Mouse (Mus musculus): ENCODE data around the gene Usp19. TPM values are rescaled to one million over a fixed set of nuclear protein-coding genes. Genes with fewer than 3 reads are reported as not detected.

The Usp19 gene
- polyA plus RNA-seq (2015; fragmentation: Nextera tagmentation; extraction: Ambion mirVana): 87.1 and 94.3 TPM in 2 replicates

DNA sequence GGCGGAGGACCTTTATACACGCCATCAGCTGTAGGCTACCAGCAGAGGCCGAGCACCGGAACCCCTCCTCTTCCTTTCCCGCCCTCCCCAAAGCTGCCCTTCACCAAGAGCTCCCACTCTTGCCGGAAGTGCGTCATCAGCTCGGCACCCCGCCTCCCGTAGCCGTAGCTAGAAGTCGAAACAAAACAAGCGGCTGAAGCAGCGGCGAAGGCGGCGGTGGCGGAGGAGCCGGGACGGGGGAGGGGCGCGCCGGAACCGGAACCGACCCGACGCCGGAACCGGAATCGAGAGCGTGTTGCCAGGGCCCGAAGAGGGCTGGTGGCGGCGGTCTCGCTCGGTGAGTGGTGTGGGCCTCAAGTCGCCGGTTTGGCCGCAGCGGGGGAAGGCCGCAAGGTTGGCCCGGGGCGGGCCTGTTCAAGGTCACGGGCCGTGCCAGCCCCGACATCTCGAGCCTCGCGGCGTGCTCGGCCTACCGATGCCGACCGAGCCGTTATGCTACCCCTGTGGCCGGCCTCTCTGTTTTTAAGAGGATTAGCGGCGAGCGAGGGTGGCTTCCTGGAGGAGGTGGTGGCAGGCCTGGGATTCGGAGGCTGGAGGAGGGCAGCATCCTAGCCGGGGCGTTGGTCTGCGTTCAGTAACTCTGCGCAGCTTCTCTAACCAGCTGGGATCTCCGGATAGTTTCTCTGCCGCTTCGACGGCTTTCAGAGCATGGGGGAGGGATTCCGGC is at the start of gene Usp19:
Gene Usp19, plus strand, starts transcription at position 44 of the 727 bp plus-strand sequence.
- no peaks in the 10 kb centered on the region for H3K27me3 ChIP-seq (replicated peaks)
- ATAC-seq (replicated peaks): peak; percentile 95
- no peaks in the 10 kb centered on the region for H3K9me3 ChIP-seq
- under 1% methylated on average over 69 of the region's 69 CpGs for WGBS
- H3K9ac ChIP-seq: peak within 1 kb of the TSS; percentile 83
- H3K4me1 ChIP-seq: peaks cover 25% of the 10 kb centered on the region
- peak within 1 kb of the TSS; percentile 95 for H3K27ac ChIP-seq
- H3K4me2 ChIP-seq: peak within 1 kb of the TSS; percentile 92
- peak within 1 kb of the TSS; percentile 70 for H3K4me3 ChIP-seq
- peaks cover 29% of the 10 kb centered on the region for H3K36me3 ChIP-seq (replicated peaks)

DNA sequence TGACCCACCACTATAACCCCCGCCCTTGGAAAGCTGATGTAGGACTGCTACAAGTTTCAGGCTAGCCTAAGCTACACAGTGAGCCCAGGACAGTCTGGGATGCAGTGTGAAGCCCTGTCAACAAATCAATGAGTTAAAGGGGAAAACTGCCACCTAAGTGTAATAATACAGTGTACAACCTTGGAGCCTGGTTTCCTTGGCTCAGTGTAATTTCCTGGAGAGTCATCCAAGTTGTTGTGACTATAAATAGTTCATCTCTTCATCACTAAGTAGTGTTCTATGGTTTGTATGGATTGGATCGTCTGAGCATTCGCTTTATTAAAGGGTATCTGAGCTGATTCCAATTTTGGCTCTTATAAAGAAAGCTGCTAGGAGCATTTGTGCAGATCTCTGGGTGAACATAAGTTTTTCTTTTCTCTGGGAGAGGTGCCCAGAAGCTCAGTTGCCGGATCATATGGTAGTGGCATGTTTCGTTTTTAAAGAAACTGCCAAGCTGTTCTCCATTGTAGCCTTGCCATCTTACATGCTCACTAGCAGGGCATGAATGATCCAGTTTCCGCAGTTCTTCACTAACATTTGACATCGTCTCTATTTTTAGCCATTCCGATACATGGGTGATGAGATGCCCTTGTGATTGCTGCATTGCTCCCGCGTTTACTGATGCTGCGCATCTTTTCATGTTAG is 49.0 kb upstream of the Usp19 start:
- Histone ChIP-seq H3K9me3 (no peaks in the 10 kb centered on the region), H3K27ac (no peak overlapping the region), H3K4me2 (no peak overlapping the region), H3K36me3 (replicated peaks) (no peaks in the 10 kb centered on the region), H3K4me3 (no peak overlapping the region), H3K4me1 (peaks cover 10% of the 10 kb centered on the region), H3K9ac (no peak overlapping the region), H3K27me3 (replicated peaks) (no peaks in the 10 kb centered on the region)
- ATAC-seq (replicated peaks): no peak
- 84% methylated on average over 11 of the region's 11 CpGs for WGBS

DNA sequence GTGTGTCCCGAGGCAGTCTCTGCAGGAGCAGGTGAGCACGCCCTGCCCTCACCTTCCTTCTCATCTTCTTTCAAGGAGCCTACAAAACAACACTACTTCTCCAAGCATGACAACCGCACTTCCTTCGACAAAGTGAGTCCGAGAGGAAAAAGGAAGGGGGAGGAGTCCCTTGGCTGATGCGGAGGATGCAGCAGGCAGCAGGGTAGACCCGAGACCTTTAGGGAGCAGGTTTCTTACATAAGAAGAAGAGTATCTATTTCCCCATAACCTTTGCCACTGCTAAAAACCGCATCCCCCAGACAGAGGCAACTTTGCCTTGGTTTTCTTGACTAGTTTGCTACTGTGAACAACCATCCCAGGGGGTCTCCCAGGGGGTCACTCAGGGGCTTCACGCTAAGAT is 45.3 kb upstream of the Usp19 start:
- Histone ChIP-seq H3K36me3 (replicated peaks) (peaks cover 7% of the 10 kb centered on the region), H3K4me1 (peaks cover 19% of the 10 kb centered on the region), H3K27me3 (replicated peaks) (no peaks in the 10 kb centered on the region), H3K27ac (no peak overlapping the region), H3K4me3 (no peak overlapping the region), H3K4me2 (no peak overlapping the region), H3K9me3 (no peaks in the 10 kb centered on the region), H3K9ac (no peak overlapping the region)
- ATAC-seq (replicated peaks): no peak
- 74% methylated on average over 9 of the region's 9 CpGs for WGBS

DNA sequence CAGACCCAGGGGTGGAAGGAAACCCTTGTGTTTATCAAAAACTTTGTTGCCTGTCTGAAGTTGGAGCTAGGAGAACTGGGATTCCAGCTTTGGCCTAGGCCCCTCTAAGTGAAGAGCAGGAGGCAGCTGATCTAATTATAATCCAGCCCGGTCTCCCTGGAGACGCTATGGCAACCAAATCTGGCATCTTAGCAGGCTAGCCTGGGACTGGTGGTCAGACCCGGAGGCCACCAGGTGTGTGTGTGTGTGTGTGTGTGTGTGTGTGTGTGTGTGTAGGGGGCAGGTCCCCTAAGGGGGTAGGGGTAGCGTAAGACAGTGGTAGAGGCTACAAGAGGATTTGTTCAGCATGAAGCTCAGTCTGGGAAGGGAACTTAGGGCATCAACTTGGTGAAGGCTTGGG is 40.5 kb upstream of the Usp19 start:
- H3K4me3 ChIP-seq: peak overlapping the region; percentile 68
- peak overlapping the region; percentile 73 for H3K4me2 ChIP-seq
- H3K27me3 ChIP-seq (replicated peaks): no peaks in the 10 kb centered on the region
- H3K9me3 ChIP-seq: no peaks in the 10 kb centered on the region
- H3K4me1 ChIP-seq: peaks cover 50% of the 10 kb centered on the region
- H3K36me3 ChIP-seq (replicated peaks): peaks cover 7% of the 10 kb centered on the region
- H3K9ac ChIP-seq: peak overlapping the region; percentile 72; the same call in 1 of the 2 replicates
- H3K27ac ChIP-seq: peak overlapping the region; percentile 87
- ATAC-seq (replicated peaks): peak; percentile 45
- WGBS: 13% methylated on average over 4 of the region's 4 CpGs

DNA sequence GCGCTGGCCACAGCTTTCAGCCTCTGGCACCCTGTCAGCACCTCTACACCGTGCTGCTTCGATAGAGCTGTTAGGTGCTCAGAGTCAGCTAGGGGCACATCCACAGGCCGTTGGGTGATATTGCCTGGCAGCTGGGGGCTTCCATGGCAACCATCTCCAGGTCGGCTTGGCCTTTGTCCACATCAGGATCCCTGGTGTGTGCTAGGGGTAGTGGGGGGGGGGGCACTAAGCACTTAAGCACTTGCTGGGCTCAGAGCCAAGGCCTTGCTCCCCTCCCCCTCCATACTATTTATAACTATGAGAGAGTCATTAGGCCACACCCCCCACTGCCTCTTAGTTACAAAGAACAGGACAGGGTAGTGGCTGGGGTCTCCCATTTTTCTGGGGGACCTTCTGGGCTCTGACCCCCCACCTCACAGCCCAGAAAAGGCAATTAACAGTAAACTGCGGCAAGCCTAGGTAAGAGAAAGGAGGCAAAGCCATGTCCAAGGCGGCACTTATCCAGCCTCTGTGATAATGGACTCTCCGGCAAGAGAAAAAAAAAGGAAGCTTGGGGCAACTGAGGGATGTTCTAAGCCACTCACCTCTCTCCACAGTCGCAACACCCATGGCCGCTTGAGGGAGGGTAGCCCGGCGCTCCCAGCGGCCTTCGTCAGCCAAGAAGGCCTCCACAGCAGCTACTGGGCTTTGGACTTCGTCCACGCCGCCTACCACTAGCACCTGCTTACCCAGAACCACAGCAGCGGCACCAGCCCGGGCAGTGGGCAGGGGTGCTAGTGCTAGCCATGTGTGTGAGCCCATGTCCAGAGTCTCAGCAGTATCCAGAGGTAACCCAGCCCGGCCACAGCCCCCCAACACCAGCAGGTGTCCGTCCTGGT is 39.9 kb upstream of the Usp19 start:
- Histone ChIP-seq H3K27me3 (replicated peaks) (no peaks in the 10 kb centered on the region), H3K27ac (peak overlapping the region; percentile 87), H3K4me1 (peaks cover 50% of the 10 kb centered on the region), H3K36me3 (replicated peaks) (peaks cover 7% of the 10 kb centered on the region), H3K9me3 (no peaks in the 10 kb centered on the region), H3K4me3 (peak overlapping the region; percentile 68), H3K4me2 (peak overlapping the region; percentile 73), H3K9ac (peak overlapping the region; percentile 72)
- ATAC-seq (replicated peaks): peak; percentile 55
- WGBS: 41% methylated on average over 21 of the region's 21 CpGs

GRCm38 (mm10) chr9:108451170-108451493 is 39.3 kb upstream of the Usp19 start:
- H3K27ac ChIP-seq: peak overlapping the region; percentile 87
- peak overlapping the region; percentile 73 for H3K4me2 ChIP-seq
- no peaks in the 10 kb centered on the region for H3K27me3 ChIP-seq (replicated peaks)
- H3K9ac ChIP-seq: peak overlapping the region; percentile 72
- peaks cover 50% of the 10 kb centered on the region for H3K4me1 ChIP-seq
- ATAC-seq (replicated peaks): no peak
- peaks cover 7% of the 10 kb centered on the region for H3K36me3 ChIP-seq (replicated peaks)
- H3K9me3 ChIP-seq: no peaks in the 10 kb centered on the region
- 81% methylated on average over 6 of the region's 6 CpGs for WGBS
- H3K4me3 ChIP-seq: peak overlapping the region; percentile 68

- Histone ChIP-seq H3K9me3 (no peaks in the 10 kb centered on the region), H3K4me2 (peak overlapping the region; percentile 73), H3K27me3 (replicated peaks) (no peaks in the 10 kb centered on the region), H3K36me3 (replicated peaks) (peaks cover 7% of the 10 kb centered on the region), H3K9ac (peak overlapping the region; percentile 72), H3K4me1 (peaks cover 50% of the 10 kb centered on the region), H3K4me3 (peak overlapping the region; percentile 68), H3K27ac (peak overlapping the region; percentile 87)
- WGBS: 46% methylated on average over 6 of the region's 6 CpGs
- ATAC-seq (replicated peaks): peak; percentile 10
These were observed 38.8 kb upstream of the Usp19 start for GRCm38 (mm10) chr9:108451519-108452160.

DNA sequence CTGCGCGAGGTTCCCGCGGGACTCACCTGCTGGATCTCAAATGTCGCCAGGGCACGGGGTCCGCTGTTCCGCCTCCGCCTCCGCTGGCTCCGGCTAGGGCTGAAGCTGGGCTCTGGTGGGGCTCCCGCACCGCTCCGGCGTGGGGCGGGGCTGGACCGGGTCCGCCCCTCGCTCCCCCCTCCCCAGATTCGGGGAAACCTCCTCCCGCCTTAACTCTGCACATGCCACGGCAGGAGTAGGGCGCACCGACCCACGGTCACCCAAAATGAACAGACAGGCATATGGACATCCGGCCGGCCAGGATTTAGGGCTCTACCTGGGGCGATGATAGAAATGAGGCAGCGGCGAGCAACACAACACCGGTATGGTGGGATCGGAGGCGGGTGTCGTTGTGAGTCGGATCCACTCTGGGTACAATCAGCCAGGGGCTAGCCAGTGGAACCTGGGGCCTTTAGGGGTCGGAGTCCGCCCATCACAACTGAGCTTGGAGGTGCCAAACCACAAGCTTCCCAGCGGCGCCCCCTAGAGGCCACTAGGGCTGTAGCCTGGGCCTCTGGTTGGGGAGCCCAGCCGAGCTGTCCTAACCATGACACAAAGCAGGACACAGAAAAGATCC is 38.0 kb upstream of the Usp19 start:
- H3K27me3 ChIP-seq (replicated peaks): no peaks in the 10 kb centered on the region
- peaks cover 50% of the 10 kb centered on the region for H3K4me1 ChIP-seq
- H3K27ac ChIP-seq: peak overlapping the region; percentile 87
- H3K4me3 ChIP-seq: peak overlapping the region; percentile 68
- under 1% methylated on average over 40 of the region's 40 CpGs for WGBS
- ATAC-seq (replicated peaks): peak; percentile 86
- H3K9me3 ChIP-seq: no peaks in the 10 kb centered on the region
- peaks cover 7% of the 10 kb centered on the region for H3K36me3 ChIP-seq (replicated peaks)
- H3K9ac ChIP-seq: peak overlapping the region; percentile 72
- H3K4me2 ChIP-seq: peak overlapping the region; percentile 73

GRCm38 (mm10) chr9:108452911-108453310 is 37.5 kb upstream of the Usp19 start:
- H3K36me3 ChIP-seq (replicated peaks): peaks cover 4% of the 10 kb centered on the region; the same call in 1 of the 2 replicates
- H3K4me1 ChIP-seq: peaks cover 50% of the 10 kb centered on the region
- no peaks in the 10 kb centered on the region for H3K9me3 ChIP-seq
- H3K27ac ChIP-seq: peak overlapping the region; percentile 87
- 38% methylated on average over 6 of the region's 6 CpGs for WGBS
- H3K27me3 ChIP-seq (replicated peaks): no peaks in the 10 kb centered on the region
- peak; percentile 22 for ATAC-seq (replicated peaks)
- peak overlapping the region; percentile 73 for H3K4me2 ChIP-seq
- H3K9ac ChIP-seq: peak overlapping the region; percentile 72
- H3K4me3 ChIP-seq: peak overlapping the region; percentile 68

DNA sequence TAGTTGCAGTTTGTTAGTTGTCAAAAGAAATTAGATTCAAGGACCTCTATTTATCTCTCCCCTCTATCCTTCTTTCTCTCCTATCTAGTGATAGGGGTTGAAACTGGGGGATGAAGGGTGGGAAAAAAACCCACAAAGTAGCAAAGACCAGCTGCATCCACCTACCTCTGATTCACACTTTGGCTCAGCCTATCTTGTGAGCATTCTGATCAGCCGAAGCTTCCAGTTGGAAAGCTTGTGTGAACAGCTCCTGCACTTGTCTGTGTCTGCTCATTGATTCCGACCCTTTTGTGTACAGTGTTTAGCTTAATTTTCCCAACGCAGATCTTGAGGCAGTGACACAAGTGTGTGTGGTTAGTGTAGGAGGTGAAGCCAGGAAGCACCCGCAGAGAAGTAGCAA is 36.9 kb upstream of the Usp19 start:
- Histone ChIP-seq H3K27me3 (replicated peaks) (no peaks in the 10 kb centered on the region), H3K4me3 (peak overlapping the region; percentile 68), H3K36me3 (replicated peaks) (no peaks in the 10 kb centered on the region), H3K9me3 (no peaks in the 10 kb centered on the region), H3K4me1 (peaks cover 50% of the 10 kb centered on the region), H3K9ac (peak overlapping the region; percentile 72), H3K4me2 (peak overlapping the region; percentile 73), H3K27ac (peak overlapping the region; percentile 87)
- WGBS: 82% methylated on average over 4 of the region's 4 CpGs
- no peak for ATAC-seq (replicated peaks)

DNA sequence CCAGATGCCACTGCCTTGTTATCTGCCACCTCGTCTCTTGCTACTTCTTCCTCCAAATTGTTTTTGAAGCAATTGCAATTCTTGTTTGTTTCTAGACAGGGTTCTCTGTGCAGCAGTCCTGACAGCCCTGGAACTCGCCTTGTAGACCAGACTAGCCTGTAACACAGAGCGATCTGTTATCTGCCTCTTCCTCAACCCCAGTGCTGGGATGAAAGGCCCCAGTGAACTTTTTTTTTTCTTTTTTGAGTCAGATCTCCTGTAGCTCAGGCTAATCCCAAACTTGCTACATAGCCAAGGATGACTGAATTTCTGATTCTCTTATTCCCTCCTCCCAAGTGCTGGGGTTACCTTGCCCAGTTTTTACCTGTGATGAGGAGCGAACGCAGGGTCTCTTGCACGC is 36.0 kb upstream of the Usp19 start:
- H3K27ac ChIP-seq: no peak overlapping the region
- ATAC-seq (replicated peaks): no peak
- no peaks in the 10 kb centered on the region for H3K9me3 ChIP-seq
- no peaks in the 10 kb centered on the region for H3K27me3 ChIP-seq (replicated peaks)
- H3K9ac ChIP-seq: no peak overlapping the region
- peaks cover 42% of the 10 kb centered on the region for H3K4me1 ChIP-seq
- no peak overlapping the region for H3K4me2 ChIP-seq
- WGBS: 84% methylated on average over 6 of the region's 6 CpGs
- H3K36me3 ChIP-seq (replicated peaks): no peaks in the 10 kb centered on the region
- H3K4me3 ChIP-seq: no peak overlapping the region
